Mouse (Mus musculus) CH12.LX (cell line): ENCODE data around the gene Dpep3. TPM values are rescaled to one million over a fixed set of nuclear protein-coding genes. Genes with fewer than 3 reads are reported as not detected.

Experiments used
- DNase-seq: peaks from one replicate; pipeline ENCODE4 v3.0.0-alpha.2; 2013; ENCODE audit errors: extremely low read depth
- H3K27ac ChIP-seq: 2 replicates; pipeline ENCODE4 v1.5.1; 2012; ENCODE audit warnings: low read depth, mild to moderate bottlenecking, control low read depth, moderate library complexity; ENCODE audit not compliant: insufficient read depth
- H3K27me3 ChIP-seq: replicated peaks from 2 replicates; pipeline ENCODE3; 2012; ENCODE audit warnings: inconsistent platforms
- H3K36me3 ChIP-seq, 2 experiments: replicated peaks in 1 of 2; 2 replicates each; pipeline versions ENCODE3 to v1.6.1; 2012; ENCODE audit warnings: inconsistent platforms in 1 of 2, low read length in 1 of 2, mild to moderate bottlenecking in 1 of 2, mixed read lengths in 1 of 2, moderate library complexity in 1 of 2; ENCODE audit not compliant: control insufficient read depth in 1 of 2, insufficient read depth in 1 of 2
- H3K4me1 ChIP-seq, 2 experiments: 2 replicates each; pipeline ENCODE4 v1.6.1; 2012; ENCODE audit warnings: inconsistent platforms in 1 of 2, moderate library complexity in 1 of 2; ENCODE audit not compliant: insufficient read depth in 2 of 2, control insufficient read depth in 1 of 2
- H3K4me2 ChIP-seq: 2 replicates; pipeline ENCODE4 v1.6.1; 2012; ENCODE audit warnings: low read depth, mild to moderate bottlenecking, control low read depth; ENCODE audit not compliant: poor library complexity, insufficient read depth, severe bottlenecking
- H3K4me3 ChIP-seq, 3 experiments: fragments of 150-350 bp in 1 of 3; sonication (generic) in 1 of 3; replicated peaks in 1 of 3; 2 replicates each; pipeline versions ENCODE3 to v1.5.1; 2011 to 2012; ENCODE audit warnings: low read depth in 2 of 3, low read length in 2 of 3, mild to moderate bottlenecking in 2 of 3, moderate library complexity in 2 of 3, control low read depth in 1 of 3, improper control_type of control experiment in 1 of 3, inconsistent platforms in 1 of 3, mixed read lengths in 1 of 3; ENCODE audit not compliant: poor library complexity in 1 of 3
- H3K79me2 ChIP-seq: replicated peaks from 2 replicates; pipeline ENCODE4 v1.6.1; 2012; ENCODE audit warnings: mild to moderate bottlenecking, moderate library complexity; ENCODE audit not compliant: control insufficient read depth, poor library complexity, insufficient read depth, severe bottlenecking; ENCODE audit errors: extremely low read depth
- H3K9ac ChIP-seq: 2 replicates; pipeline ENCODE4 v1.6.1; 2012; ENCODE audit warnings: low read depth, mild to moderate bottlenecking, control low read depth, moderate library complexity; ENCODE audit not compliant: insufficient read depth
- H3K9me3 ChIP-seq: replicated peaks from 2 replicates; pipeline ENCODE3; 2012; ENCODE audit warnings: low read length, inconsistent platforms, mixed read lengths
- CTCF ChIP-seq, 2 experiments: IDR thresholded peaks in 1 of 2; conservative IDR thresholded peaks in 1 of 2; 2 replicates each; pipeline ENCODE4 v1.5.1; 2011 to 2012; ENCODE audit warnings: low read depth in 2 of 2, low read length in 2 of 2, improper control_type of control experiment in 1 of 2, inconsistent platforms in 1 of 2, mild to moderate bottlenecking in 1 of 2, moderate library complexity in 1 of 2
- E2F4 ChIP-seq: IDR thresholded peaks from 2 replicates; pipeline ENCODE4 v1.6.1; 2011; ENCODE audit warnings: low read depth, low read length, improper control_type of control experiment; ENCODE audit not compliant: insufficient replicate concordance
- EP300 ChIP-seq: IDR thresholded peaks from 2 replicates; pipeline ENCODE4 v1.6.1; 2011; ENCODE audit warnings: low read length, improper control_type of control experiment
- ETS1 ChIP-seq: conservative IDR thresholded peaks from 2 replicates; pipeline ENCODE4 v1.6.1; 2012; ENCODE audit warnings: low read depth, mild to moderate bottlenecking, inconsistent platforms, low read length, improper control_type of control experiment, moderate library complexity
- GABPA ChIP-seq: IDR thresholded peaks from 2 replicates; pipeline ENCODE4 v1.6.1; 2012; ENCODE audit warnings: low read depth, low read length, improper control_type of control experiment, inconsistent platforms; ENCODE audit not compliant: insufficient replicate concordance
- HCFC1 ChIP-seq: IDR thresholded peaks from 2 replicates; pipeline ENCODE4 v1.6.1; 2012; ENCODE audit warnings: low read depth, mild to moderate bottlenecking, inconsistent platforms, low read length, improper control_type of control experiment
- JUN ChIP-seq: IDR thresholded peaks from 2 replicates; pipeline ENCODE4 v1.6.1; 2011; ENCODE audit warnings: low read depth, mild to moderate bottlenecking, low read length, improper control_type of control experiment, moderate library complexity; ENCODE audit not compliant: insufficient read depth
- JUND ChIP-seq: conservative IDR thresholded peaks from 2 replicates; pipeline ENCODE4 v1.6.1; 2011; ENCODE audit warnings: low read depth, low read length, improper control_type of control experiment
- KAT2A ChIP-seq: IDR thresholded peaks from 2 replicates; pipeline ENCODE4 v1.6.1; 2012; ENCODE audit warnings: low read length, improper control_type of control experiment, inconsistent platforms; ENCODE audit not compliant: insufficient replicate concordance
- MAFK ChIP-seq: IDR thresholded peaks from 2 replicates; pipeline ENCODE4 v1.6.1; 2011; ENCODE audit warnings: low read length, improper control_type of control experiment; ENCODE audit not compliant: insufficient replicate concordance
- MAZ ChIP-seq: IDR thresholded peaks from 2 replicates; pipeline ENCODE4 v1.6.1; 2012; ENCODE audit warnings: low read depth, mild to moderate bottlenecking, inconsistent platforms, low read length, improper control_type of control experiment, moderate library complexity
- MEF2A ChIP-seq: IDR thresholded peaks from 2 replicates; pipeline ENCODE4 v1.6.1; 2014; ENCODE audit warnings: low read depth, mild to moderate bottlenecking, inconsistent platforms, low read length, improper control_type of control experiment, borderline replicate concordance
- MXI1 ChIP-seq: IDR thresholded peaks from 2 replicates; pipeline ENCODE4 v1.6.1; 2011; ENCODE audit warnings: mild to moderate bottlenecking, low read depth, low read length, improper control_type of control experiment
- MYC ChIP-seq: IDR thresholded peaks from 2 replicates; pipeline ENCODE4 v1.6.1; 2011; ENCODE audit warnings: low read depth, mild to moderate bottlenecking, improper control_type of control experiment, low read length
- NELFE ChIP-seq: IDR thresholded peaks from 2 replicates; pipeline ENCODE4 v1.6.1; 2011; ENCODE audit warnings: low read depth, low read length, improper control_type of control experiment
- POLR2A ChIP-seq: IDR thresholded peaks from 2 replicates; pipeline ENCODE4 v1.6.1; 2011; ENCODE audit warnings: low read depth, mild to moderate bottlenecking, improper control_type of control experiment, low read length
- RAD21 ChIP-seq: IDR thresholded peaks from 2 replicates; pipeline ENCODE4 v1.6.1; 2011; ENCODE audit warnings: low read depth, mild to moderate bottlenecking, low read length, improper control_type of control experiment, moderate library complexity
- SIN3A ChIP-seq: IDR thresholded peaks from 2 replicates; pipeline ENCODE4 v1.6.1; 2012; ENCODE audit warnings: low read length, improper control_type of control experiment, inconsistent platforms
- TBP ChIP-seq: conservative IDR thresholded peaks from 2 replicates; pipeline ENCODE4 v1.6.1; 2011; ENCODE audit warnings: low read depth, low read length, improper control_type of control experiment
- TCF12 ChIP-seq: IDR thresholded peaks from 2 replicates; pipeline ENCODE4 v1.6.1; 2014; ENCODE audit warnings: low read depth, mild to moderate bottlenecking, inconsistent platforms, low read length, improper control_type of control experiment
- ZKSCAN1 ChIP-seq: IDR thresholded peaks from 2 replicates; pipeline ENCODE4 v1.6.1; 2012; ENCODE audit warnings: low read depth, inconsistent platforms, low read length, improper control_type of control experiment, borderline replicate concordance
- ZNF384 ChIP-seq: IDR thresholded peaks from 2 replicates; pipeline ENCODE4 v1.6.1; 2012; ENCODE audit warnings: low read depth, low read length, improper control_type of control experiment, inconsistent platforms
- dilution Hi-C: fragments of 300-500 bp; cut with MboI; formaldehyde crosslinking; loops from 2 replicates; pipeline ENCODE4 v1.14.3; 2020; ENCODE audit warnings: low sequenced_read_pairs; ENCODE audit not compliant: extremely low pct_unique_long_range_greater_than_20kb, extremely low pct_ligation_motif_present
- in situ Hi-C: fragments of 300-500 bp; cut with MboI; formaldehyde crosslinking; loops from 3 replicates; pipeline ENCODE4 v1.14.3; 2019; ENCODE audit warnings: low sequenced_read_pairs, low pct_ligation_motif_present, low pct_unique_long_range_greater_than_20kb, mixed read lengths
- polyA plus RNA-seq: library from polyadenylated mRNA; unstranded; fragments of >175 nt; gene quantifications from 2 replicates; pipeline ENCODE4 v1.2.1, GENCODE M21; 2012; ENCODE audit warnings: low read depth; ENCODE audit not compliant: insufficient read length
- total RNA-seq, 2 experiments: library from RNA; depleted of rRNA; stranded (reverse); fragments of 300-350 nt in 1 of 2; fragments of >200 nt in 1 of 2; gene quantifications; 2 replicates each; pipeline ENCODE4 v1.2.3; 2012 to 2014

The Dpep3 gene
- total and polyA plus RNA-seq, 3 experiments = not detected

DNA sequence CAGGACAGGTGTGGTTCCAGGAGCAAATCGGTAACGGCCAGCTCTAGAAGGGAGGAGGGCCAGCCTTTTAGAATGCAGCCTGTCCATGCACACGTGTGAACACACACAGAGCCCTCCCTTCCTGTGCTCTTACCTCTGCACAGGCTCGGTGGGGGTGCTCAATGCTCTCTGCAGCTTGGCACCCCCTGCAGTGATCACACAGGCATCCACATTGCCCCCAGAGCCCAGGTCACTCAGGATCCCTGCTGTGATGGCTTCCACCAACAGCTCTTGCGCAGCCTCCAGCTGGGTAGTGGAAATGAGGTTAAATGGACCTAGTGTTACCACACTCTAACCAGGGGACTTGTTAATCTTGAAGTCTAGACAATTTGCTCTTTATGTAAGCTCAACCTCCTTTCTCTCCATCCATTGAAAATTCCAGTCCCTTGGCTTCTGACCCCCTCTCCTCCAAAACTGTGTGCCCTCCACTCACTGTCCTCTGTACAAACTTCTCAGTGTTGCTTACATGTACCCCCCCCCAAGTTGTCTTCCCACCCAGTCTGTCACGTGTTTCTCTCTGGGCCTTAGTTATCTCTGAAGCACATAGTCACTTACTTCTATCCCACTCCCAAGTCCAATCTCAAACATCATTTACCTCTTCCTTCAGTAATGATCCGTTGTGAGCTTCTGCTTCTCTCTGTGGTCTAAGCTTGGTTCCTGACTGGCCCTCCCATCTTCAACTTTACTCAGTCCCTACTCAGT, 43.2 kb downstream of the Dpep3 start:
- no peaks in the 10 kb centered on the region for H3K9me3 ChIP-seq
- H3K9ac ChIP-seq = peak overlapping the region; percentile 66; the same call in 1 of the 2 replicates
- no peaks in the 10 kb centered on the region for H3K27me3 ChIP-seq
- no peak for DNase-seq
- H3K36me3 ChIP-seq = peaks cover 14 to 57% of the 10 kb centered on the region in 2 experiments
- H3K27ac ChIP-seq = no peak overlapping the region
- no peaks in the 10 kb centered on the region for H3K79me2 ChIP-seq
- peaks cover 3 to 32% of the 10 kb centered on the region in 2 experiments; a peak in 3 of 4 replicates for H3K4me1 ChIP-seq
- in situ Hi-C loops (loop anchor here (5.0 kb wide), 1 partner anchor 44 kb away; the partner anchor contains the start of gene Nrn1l), dilution Hi-C loops (no loop called here)
- peak overlapping the region; percentile 58 for H3K4me2 ChIP-seq
- H3K4me3 ChIP-seq = peak overlapping the region; percentile 85 to 96 (median 92)
- TF ChIP-seq RAD21 (no peak), MAFK (no peak), ZNF384 (no peak), ZKSCAN1 (no peak), MEF2A (no peak), E2F4 (no peak), TCF12 (no peak), MYC (no peak), POLR2A (no peak), MAZ (no peak), ETS1 (no peak), TBP (no peak), SIN3A (no peak), JUN (no peak), NELFE (no peak)

GRCm38 (mm10) chr8:105935105-105935504, 44.1 kb downstream of the Dpep3 start:
- Histone ChIP-seq H3K4me3 (no peak overlapping the region), H3K4me2 (no peak overlapping the region), H3K27me3 (no peaks in the 10 kb centered on the region), H3K9ac (no peak overlapping the region), H3K36me3 (peaks cover 18 to 66% of the 10 kb centered on the region in 2 experiments), H3K27ac (no peak overlapping the region), H3K79me2 (no peaks in the 10 kb centered on the region), H3K4me1 (peaks cover 3 to 35% of the 10 kb centered on the region in 2 experiments; a peak in 3 of 4 replicates), H3K9me3 (no peaks in the 10 kb centered on the region)
- in situ Hi-C loops = loop anchor here (5.0 kb wide), 1 partner anchor 43 kb away; the partner anchor contains the start of gene Nrn1l
- no peak for DNase-seq
- TF ChIP-seq SIN3A = no peak
- no peak for TF ChIP-seq KAT2A
- no peak for TF ChIP-seq CTCF (conservative IDR thresholded peaks at IDR 0.05 in 1 of 2, IDR thresholded peaks at IDR 0.05 in 1 of 2; ENCODE audit: low read depth in 2 of 2, low read length in 2 of 2)
- no peak for TF ChIP-seq RAD21
- no peak for TF ChIP-seq TBP
- TF ChIP-seq EP300 = no peak
- TF ChIP-seq JUND = no peak
- no peak for TF ChIP-seq HCFC1
- TF ChIP-seq MAZ = no peak
- TF ChIP-seq NELFE = no peak
- no peak for TF ChIP-seq MXI1
- no peak for TF ChIP-seq MAFK
- TF ChIP-seq JUN = no peak
- no peak for TF ChIP-seq ZNF384
- no peak for TF ChIP-seq GABPA
- dilution Hi-C loops = no loop called here
